Mouse (Mus musculus): Measurements from ENCODE around the gene Map3k7cl. TPM values are rescaled to one million over a fixed set of nuclear protein-coding genes. Genes with fewer than 3 reads are reported as not detected.

Map3k7cl gene
- polyA plus RNA-seq, 1 experiment: 0.98 TPM

DNA sequence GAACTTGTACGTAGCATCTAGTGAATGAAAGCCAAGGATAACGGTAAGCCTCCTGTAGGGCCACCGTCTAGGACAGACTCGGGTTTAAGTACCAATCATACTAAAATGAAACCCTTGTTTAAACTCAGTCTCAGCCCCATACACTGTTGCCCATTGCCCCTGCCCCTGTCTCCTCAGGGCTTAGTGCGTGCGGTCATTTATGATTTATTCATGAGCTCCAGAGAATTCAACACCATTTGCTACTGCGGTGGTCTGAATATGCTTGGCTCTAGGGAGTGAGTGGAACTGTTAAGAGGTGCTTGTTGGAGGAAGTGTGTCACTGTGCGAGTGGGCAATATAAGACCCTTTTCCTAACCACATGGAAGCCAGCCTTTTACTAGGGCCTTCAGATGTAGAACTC is 34.7 kb downstream of the Map3k7cl start:
- DNase-seq: no peak
- Histone ChIP-seq H3K4me1 (ENCODE audit: control insufficient read depth, insufficient read depth, low read length) (no peaks in the 10 kb centered on the region), H3K27me3 (ENCODE audit: control insufficient read depth, insufficient read depth, low read length) (no peaks in the 10 kb centered on the region), H3K27ac (ENCODE audit: insufficient read depth, low read length) (no peak overlapping the region), H3K4me3 (replicated peaks; ENCODE audit: insufficient read depth, low read depth, low read length) (no peak overlapping the region)
- TF ChIP-seq POLR2A (IDR thresholded peaks at IDR 0.05; ENCODE audit: borderline replicate concordance, insufficient read depth, low read length) (no peak), CTCF (IDR thresholded peaks at IDR 0.05; ENCODE audit: borderline replicate concordance, insufficient read depth, low read depth, low read length) (no peak)
- 65% methylated on average over 8 of the region's 8 CpGs for WGBS

DNA sequence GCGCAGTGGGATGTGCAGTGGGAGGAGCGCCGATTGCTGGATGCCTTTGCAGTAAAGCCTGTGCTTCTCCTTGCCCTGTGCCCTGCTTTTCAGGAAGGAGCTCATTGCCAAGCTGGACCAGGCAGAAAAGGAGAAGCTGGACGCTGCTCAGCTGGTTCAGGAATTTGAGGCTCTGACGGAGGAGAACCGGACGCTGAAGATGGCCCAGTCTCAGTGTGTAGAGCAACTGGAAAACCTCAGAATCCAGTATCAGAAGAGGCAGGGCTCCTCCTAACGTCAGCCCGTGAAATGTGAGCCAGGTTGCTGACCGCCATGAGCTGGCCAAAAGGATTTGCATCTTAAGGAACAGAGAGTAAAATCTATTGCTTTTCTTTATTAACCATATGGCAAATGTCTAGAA is 41.0 kb downstream of the Map3k7cl start:
- Histone ChIP-seq H3K4me1 (ENCODE audit: control insufficient read depth, insufficient read depth, low read length) (peaks cover 6% of the 10 kb centered on the region), H3K27ac (ENCODE audit: insufficient read depth, low read length) (no peak overlapping the region), H3K27me3 (ENCODE audit: control insufficient read depth, insufficient read depth, low read length) (no peaks in the 10 kb centered on the region), H3K4me3 (replicated peaks; ENCODE audit: insufficient read depth, low read depth, low read length) (no peak overlapping the region)
- 68% methylated on average over 10 of the region's 10 CpGs for WGBS
- no peak for DNase-seq
- TF ChIP-seq POLR2A (IDR thresholded peaks at IDR 0.05; ENCODE audit: borderline replicate concordance, insufficient read depth, low read length) (no peak), CTCF (IDR thresholded peaks at IDR 0.05; ENCODE audit: borderline replicate concordance, insufficient read depth, low read depth, low read length) (peak; percentile 18; the same call in 1 of the 2 replicates)

DNA sequence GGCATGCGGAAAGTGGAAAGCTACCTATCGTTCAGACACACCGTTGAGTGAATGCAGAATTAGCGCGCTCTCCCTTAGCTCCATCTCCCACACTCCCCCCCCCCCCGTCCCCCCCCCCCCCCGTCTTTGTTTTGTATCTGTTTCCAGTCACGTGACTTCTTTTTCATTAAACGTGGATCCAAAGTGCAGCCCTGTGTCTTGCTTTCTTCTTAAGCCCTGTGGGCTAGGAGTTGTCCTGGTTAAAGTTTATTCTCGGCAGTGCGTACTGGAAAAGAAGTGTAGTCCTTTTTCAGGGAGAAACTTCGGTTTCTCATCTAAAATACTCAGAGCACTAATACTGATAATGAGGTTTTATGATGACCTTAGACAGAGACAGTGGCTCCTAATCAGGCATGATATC is 42.0 kb downstream of the Map3k7cl start:
- no peak for TF ChIP-seq CTCF (IDR thresholded peaks at IDR 0.05; ENCODE audit: borderline replicate concordance, insufficient read depth, low read depth, low read length)
- TF ChIP-seq POLR2A (IDR thresholded peaks at IDR 0.05; ENCODE audit: borderline replicate concordance, insufficient read depth, low read length): no peak
- H3K4me1 ChIP-seq (ENCODE audit: control insufficient read depth, insufficient read depth, low read length): peaks cover 11% of the 10 kb centered on the region
- H3K27me3 ChIP-seq (ENCODE audit: control insufficient read depth, insufficient read depth, low read length): no peaks in the 10 kb centered on the region
- DNase-seq: no peak
- no peak overlapping the region for H3K4me3 ChIP-seq (replicated peaks; ENCODE audit: insufficient read depth, low read depth, low read length)
- H3K27ac ChIP-seq (ENCODE audit: insufficient read depth, low read length): no peak overlapping the region
- 85% methylated on average over 10 of the region's 12 CpGs for WGBS

DNA sequence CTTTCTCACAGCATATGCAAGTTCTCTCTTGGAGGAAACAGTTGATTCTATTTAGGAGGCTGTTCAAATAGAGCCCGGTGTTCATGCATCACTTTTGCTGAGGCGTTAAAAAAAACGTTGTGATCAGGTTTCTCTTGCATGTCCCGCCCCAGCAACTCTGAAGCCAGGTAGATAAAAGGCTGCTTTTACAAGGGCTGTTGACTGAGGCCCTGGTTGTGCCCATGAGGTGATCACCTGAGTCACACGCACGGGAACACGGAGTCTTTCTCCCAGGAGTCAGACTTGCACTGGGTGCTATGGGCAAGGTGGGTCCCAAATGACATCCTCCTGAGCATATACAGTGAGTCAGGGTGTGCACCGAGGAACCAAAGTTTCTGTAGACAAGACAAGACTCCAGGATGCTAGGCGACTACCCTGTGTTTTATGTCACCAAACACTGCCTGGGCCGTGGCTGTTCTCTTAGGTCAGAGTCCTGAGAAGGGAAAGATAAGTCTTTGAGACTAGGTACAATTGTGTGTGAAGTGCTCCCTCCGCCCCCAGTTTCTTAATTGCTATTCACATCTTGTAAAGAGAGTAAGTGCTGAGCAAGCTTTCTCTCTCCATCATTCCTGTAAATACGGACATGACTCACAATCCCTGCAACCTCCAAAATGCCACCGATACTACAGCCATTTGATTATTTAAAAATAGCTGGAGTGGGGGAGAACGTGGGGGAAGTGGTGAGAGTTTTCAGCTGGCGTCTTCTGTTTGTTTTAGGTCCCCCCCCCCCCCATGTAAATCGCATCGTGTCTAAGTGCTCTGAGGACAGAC is 49.8 kb downstream of the Map3k7cl start:
- H3K4me3 ChIP-seq (replicated peaks; ENCODE audit: insufficient read depth, low read depth, low read length): no peak overlapping the region
- no peak overlapping the region for H3K27ac ChIP-seq (ENCODE audit: insufficient read depth, low read length)
- 81% methylated on average over 17 of the region's 17 CpGs for WGBS
- H3K4me1 ChIP-seq (ENCODE audit: control insufficient read depth, insufficient read depth, low read length): peaks cover 5% of the 10 kb centered on the region; the same call in 1 of the 2 replicates
- H3K27me3 ChIP-seq (ENCODE audit: control insufficient read depth, insufficient read depth, low read length): no peaks in the 10 kb centered on the region
- TF ChIP-seq POLR2A (IDR thresholded peaks at IDR 0.05; ENCODE audit: borderline replicate concordance, insufficient read depth, low read length): no peak
- DNase-seq: no peak

DNA sequence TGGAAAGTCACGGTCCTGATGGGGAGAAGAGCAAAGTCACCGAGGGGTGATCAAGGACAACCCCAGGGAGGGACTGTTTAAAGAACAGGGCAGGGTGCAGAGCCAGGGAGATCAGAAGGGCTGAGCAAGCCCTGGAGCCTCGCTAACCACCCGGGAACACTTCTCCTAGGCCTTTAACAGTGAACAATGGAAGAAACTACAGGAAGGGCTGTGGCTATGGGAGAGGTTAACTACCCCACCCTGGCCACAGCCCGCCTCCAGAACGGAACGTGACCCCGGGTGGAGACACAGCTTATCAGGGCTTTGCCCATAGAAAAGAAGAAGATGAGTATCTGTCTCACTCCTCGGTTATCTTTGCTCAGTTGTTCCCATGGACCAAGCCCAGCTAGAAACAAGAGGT is 50.9 kb downstream of the Map3k7cl start:
- H3K4me1 ChIP-seq (ENCODE audit: control insufficient read depth, insufficient read depth, low read length): peaks cover 5% of the 10 kb centered on the region; the same call in 1 of the 2 replicates
- TF ChIP-seq POLR2A (IDR thresholded peaks at IDR 0.05; ENCODE audit: borderline replicate concordance, insufficient read depth, low read length) (no peak), CTCF (IDR thresholded peaks at IDR 0.05; ENCODE audit: borderline replicate concordance, insufficient read depth, low read depth, low read length) (no peak)
- H3K27ac ChIP-seq (ENCODE audit: insufficient read depth, low read length): no peak overlapping the region
- DNase-seq: no peak
- no peak overlapping the region for H3K4me3 ChIP-seq (replicated peaks; ENCODE audit: insufficient read depth, low read depth, low read length)
- WGBS: 80% methylated on average over 9 of the region's 9 CpGs
- H3K27me3 ChIP-seq (ENCODE audit: control insufficient read depth, insufficient read depth, low read length): no peaks in the 10 kb centered on the region

- DNase-seq: no peak
- 82% methylated on average over 2 of the region's 2 CpGs for WGBS
- no peaks in the 10 kb centered on the region for H3K27me3 ChIP-seq (ENCODE audit: control insufficient read depth, insufficient read depth, low read length)
Observed at GRCm38 (mm10) chr16:87604883-87605282, 51.8 kb downstream of the Map3k7cl start.

GRCm38 (mm10) chr16:87607383-87607782 is 54.3 kb downstream of the Map3k7cl start:
- TF ChIP-seq POLR2A (IDR thresholded peaks at IDR 0.05; ENCODE audit: borderline replicate concordance, insufficient read depth, low read length) (no peak), CTCF (IDR thresholded peaks at IDR 0.05; ENCODE audit: borderline replicate concordance, insufficient read depth, low read depth, low read length) (no peak)
- Histone ChIP-seq H3K4me1 (ENCODE audit: control insufficient read depth, insufficient read depth, low read length) (no peaks in the 10 kb centered on the region), H3K4me3 (replicated peaks; ENCODE audit: insufficient read depth, low read depth, low read length) (no peak overlapping the region), H3K27me3 (ENCODE audit: control insufficient read depth, insufficient read depth, low read length) (no peaks in the 10 kb centered on the region), H3K27ac (ENCODE audit: insufficient read depth, low read length) (no peak overlapping the region)
- WGBS: 91% methylated on average over 1 of the region's 1 CpGs
- no peak for DNase-seq

More at GRCm38 (mm10) chr16:87604883-87605282, 51.8 kb downstream of the Map3k7cl start:
- H3K4me1 ChIP-seq (ENCODE audit: control insufficient read depth, insufficient read depth, low read length): no peaks in the 10 kb centered on the region
- H3K4me3 ChIP-seq (replicated peaks; ENCODE audit: insufficient read depth, low read depth, low read length): no peak overlapping the region
- TF ChIP-seq POLR2A (IDR thresholded peaks at IDR 0.05; ENCODE audit: borderline replicate concordance, insufficient read depth, low read length): no peak
- no peak for TF ChIP-seq CTCF (IDR thresholded peaks at IDR 0.05; ENCODE audit: borderline replicate concordance, insufficient read depth, low read depth, low read length)
- no peak overlapping the region for H3K27ac ChIP-seq (ENCODE audit: insufficient read depth, low read length)

DNA sequence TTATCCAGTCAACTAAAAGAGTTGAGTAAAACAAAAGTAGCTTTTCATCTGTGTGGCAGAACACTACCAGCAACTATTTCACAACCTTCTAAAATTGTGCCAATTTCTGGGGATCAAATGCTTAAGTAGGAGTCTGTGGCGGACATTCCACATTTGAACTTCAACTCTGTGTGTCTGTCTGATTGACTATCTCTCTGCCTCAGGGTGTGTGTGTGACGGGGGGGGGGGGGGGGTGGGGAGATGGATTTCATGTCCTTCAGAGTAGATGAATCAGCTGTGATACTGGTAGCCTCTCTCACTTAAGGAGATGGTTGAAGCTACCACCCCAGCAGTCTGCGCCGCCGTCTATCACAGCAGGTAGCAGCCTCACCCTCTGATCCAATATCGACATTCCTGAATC is 54.8 kb downstream of the Map3k7cl start:
- no peak overlapping the region for H3K27ac ChIP-seq (ENCODE audit: insufficient read depth, low read length)
- no peak for TF ChIP-seq POLR2A (IDR thresholded peaks at IDR 0.05; ENCODE audit: borderline replicate concordance, insufficient read depth, low read length)
- no peak for TF ChIP-seq CTCF (IDR thresholded peaks at IDR 0.05; ENCODE audit: borderline replicate concordance, insufficient read depth, low read depth, low read length)
- no peak for DNase-seq
- no peaks in the 10 kb centered on the region for H3K27me3 ChIP-seq (ENCODE audit: control insufficient read depth, insufficient read depth, low read length)
- 92% methylated on average over 6 of the region's 6 CpGs for WGBS
- no peak overlapping the region for H3K4me3 ChIP-seq (replicated peaks; ENCODE audit: insufficient read depth, low read depth, low read length)
- no peaks in the 10 kb centered on the region for H3K4me1 ChIP-seq (ENCODE audit: control insufficient read depth, insufficient read depth, low read length)
